Mouse (Mus musculus) 416B (cell line): Measurements from ENCODE around the gene Aqp1.
A peak's percentile ranks its signal among the peaks of the same experiment; 100 is the strongest.

Experiments
- DNase-seq: peaks from one replicate; pipeline ENCODE4 v3.0.0; 2011; ENCODE audit warnings: low read depth

Aqp1 gene

GRCm38 (mm10) chr6:55356976-55357635, 20.9 kb downstream of the Aqp1 start:
- no peak for DNase-seq

GRCm38 (mm10) chr6:55357636-55358031, 21.4 kb downstream of the Aqp1 start:
- no peak for DNase-seq

- DNase-seq = peak; percentile 18
Measured at GRCm38 (mm10) chr6:55358731-55359143, 22.5 kb downstream of the Aqp1 start.

- DNase-seq = no peak
Measured at GRCm38 (mm10) chr6:55362663-55363062, 26.4 kb downstream of the Aqp1 start.

- no peak for DNase-seq
Measured at GRCm38 (mm10) chr6:55367126-55367525, 30.9 kb downstream of the Aqp1 start.

- no peak for DNase-seq
Measured at GRCm38 (mm10) chr6:55370831-55371230, 34.6 kb downstream of the Aqp1 start.

- DNase-seq = no peak
Measured at GRCm38 (mm10) chr6:55376076-55376475, 39.8 kb downstream of the Aqp1 start, which contains the start of gene Ghrhr. Gene Ghrhr, plus strand, starts transcription at chr6:55376295.

GRCm38 (mm10) chr6:55376511-55376910, 40.3 kb downstream of the Aqp1 start:
- no peak for DNase-seq

GRCm38 (mm10) chr6:55377461-55377860, 41.2 kb downstream of the Aqp1 start:
- DNase-seq = no peak

GRCm38 (mm10) chr6:55379641-55380335, 43.6 kb downstream of the Aqp1 start:
- peak; percentile 44 for DNase-seq

GRCm38 (mm10) chr6:55381966-55382365, 45.7 kb downstream of the Aqp1 start:
- no peak for DNase-seq

GRCm38 (mm10) chr6:55383897-55384296, 47.7 kb downstream of the Aqp1 start:
- peak; percentile 26 for DNase-seq

GRCm38 (mm10) chr6:55384356-55384951, 48.2 kb downstream of the Aqp1 start:
- DNase-seq = no peak

- no peak for DNase-seq
Measured at GRCm38 (mm10) chr6:55388546-55389169, 52.4 kb downstream of the Aqp1 start.

GRCm38 (mm10) chr6:55389321-55389720, 53.1 kb downstream of the Aqp1 start:
- DNase-seq = no peak

GRCm38 (mm10) chr6:55391814-55392213, 55.6 kb downstream of the Aqp1 start:
- no peak for DNase-seq

- DNase-seq = peak; percentile 31
Measured at GRCm38 (mm10) chr6:55392453-55392852, 56.2 kb downstream of the Aqp1 start.

- no peak for DNase-seq
Measured at GRCm38 (mm10) chr6:55394854-55395253, 58.6 kb downstream of the Aqp1 start.

- DNase-seq = no peak
Measured at GRCm38 (mm10) chr6:55396176-55396575, 59.9 kb downstream of the Aqp1 start.

GRCm38 (mm10) chr6:55396622-55397041, 60.4 kb downstream of the Aqp1 start:
- DNase-seq = no peak
